Mouse (Mus musculus) liver, embryonic 14.5 days (tissue): Measurements from ENCODE around the gene Klhl10. TPM values are rescaled to one million over a fixed set of nuclear protein-coding genes. Genes with fewer than 3 reads are reported as not detected.
A peak's percentile ranks its signal among the peaks of the same experiment; 100 is the strongest.

ENCODE experiments used
- ATAC-seq: fragments of 200-750 bp; cut with Nextera tagmentation; 2 replicates; pipeline ENCODE4 v1.8.0; 2017; ENCODE audit warnings: moderate number of reproducible peaks, mild to moderate bottlenecking, moderate library complexity; ENCODE audit not compliant: insufficient read depth
- DNase-seq, 3 experiments: peaks; one replicate each; pipeline ENCODE4 v3.0.0-alpha.2; 2012 to 2013; ENCODE audit warnings: low read depth in 3 of 3, low spot score in 3 of 3
- H3K27ac ChIP-seq: fragments of 300-500 bp; sonication (generic); 2 replicates; pipeline ENCODE4 v1.5.1; 2014; ENCODE audit warnings: moderate library complexity, mild to moderate bottlenecking, control low read depth, inconsistent platforms
- H3K27me3 ChIP-seq: fragments of 300-500 bp; sonication (generic); 2 replicates; pipeline ENCODE4 v1.6.1; 2014; ENCODE audit warnings: mild to moderate bottlenecking, low read length, moderate library complexity; ENCODE audit not compliant: control insufficient read depth, insufficient read depth
- H3K36me3 ChIP-seq: fragments of 300-500 bp; sonication (generic); replicated peaks from 2 replicates; pipeline ENCODE4 v1.6.1; 2014; ENCODE audit warnings: low read depth; ENCODE audit not compliant: control insufficient read depth, insufficient read depth
- H3K4me1 ChIP-seq, 2 experiments: fragments of 200-500 bp in 1 of 2; fragments of 300-500 bp in 1 of 2; sonication (generic) in 1 of 2; replicated peaks; 2 replicates each; pipeline ENCODE4 v1.6.1; 2012 to 2014; ENCODE audit warnings: antibody characterized with exemption in 1 of 2, inconsistent platforms in 1 of 2, low read length in 1 of 2; ENCODE audit not compliant: control insufficient read depth in 2 of 2, insufficient read depth in 2 of 2
- H3K4me2 ChIP-seq: fragments of 300-500 bp; sonication (generic); 2 replicates; pipeline ENCODE4 v1.6.1; 2014; ENCODE audit warnings: low read depth, mild to moderate bottlenecking, control low read depth, moderate library complexity
- H3K4me3 ChIP-seq, 2 experiments: fragments of 200-500 bp in 1 of 2; fragments of 300-500 bp in 1 of 2; sonication (generic) in 1 of 2; 2 replicates each; pipeline ENCODE4 v1.5.1; 2012 to 2014; ENCODE audit warnings: low read depth in 2 of 2, low read length in 2 of 2, mild to moderate bottlenecking in 2 of 2, control low read depth in 1 of 2, inconsistent platforms in 1 of 2, moderate library complexity in 1 of 2; ENCODE audit not compliant: insufficient read depth in 1 of 2
- H3K9ac ChIP-seq: fragments of 300-500 bp; sonication (generic); replicated peaks from 2 replicates; pipeline ENCODE4 v1.6.1; 2014; ENCODE audit warnings: mild to moderate bottlenecking, control low read depth, moderate library complexity
- H3K9me3 ChIP-seq: fragments of 300-500 bp; sonication (generic); 2 replicates; pipeline ENCODE4 v1.6.1; 2016; ENCODE audit warnings: low read length, mixed read lengths; ENCODE audit not compliant: control insufficient read depth
- CTCF ChIP-seq: IDR thresholded peaks from 2 replicates; pipeline ENCODE4 v1.5.1; 2016; ENCODE audit warnings: antibody characterized with exemption, low read depth, control low read depth
- EP300 ChIP-seq: IDR thresholded peaks from 2 replicates; pipeline ENCODE4 v1.6.1; 2016; ENCODE audit warnings: antibody characterized with exemption, low read depth
- WGBS: fragments of 180-500 bp; shearing (Covaris S2); extraction: QIAGEN DNeasy Blood & Tissue Kit; methylation state at CpG from one replicate; pipeline ENCODE4 v1.1.7; 2014; ENCODE audit not compliant: insufficient replicate concordance; 5-methylcytosine and 5-hydroxymethylcytosine counted together
- polyA plus RNA-seq, 2 experiments: library from polyadenylated mRNA; depleted of rRNA in 1 of 2; stranded (reverse) in 1 of 2; unstranded in 1 of 2; fragments of >200 nt; fragmentation: Nextera tagmentation in 1 of 2; extraction: Ambion mirVana in 1 of 2; gene quantifications; 2 replicates each; pipeline versions ENCODE4 v1.2.1 to v1.2.3; 2012 to 2014

The Klhl10 gene
- polyA plus RNA-seq, 2 experiments: 0.15 to 0.16 TPM

DNA sequence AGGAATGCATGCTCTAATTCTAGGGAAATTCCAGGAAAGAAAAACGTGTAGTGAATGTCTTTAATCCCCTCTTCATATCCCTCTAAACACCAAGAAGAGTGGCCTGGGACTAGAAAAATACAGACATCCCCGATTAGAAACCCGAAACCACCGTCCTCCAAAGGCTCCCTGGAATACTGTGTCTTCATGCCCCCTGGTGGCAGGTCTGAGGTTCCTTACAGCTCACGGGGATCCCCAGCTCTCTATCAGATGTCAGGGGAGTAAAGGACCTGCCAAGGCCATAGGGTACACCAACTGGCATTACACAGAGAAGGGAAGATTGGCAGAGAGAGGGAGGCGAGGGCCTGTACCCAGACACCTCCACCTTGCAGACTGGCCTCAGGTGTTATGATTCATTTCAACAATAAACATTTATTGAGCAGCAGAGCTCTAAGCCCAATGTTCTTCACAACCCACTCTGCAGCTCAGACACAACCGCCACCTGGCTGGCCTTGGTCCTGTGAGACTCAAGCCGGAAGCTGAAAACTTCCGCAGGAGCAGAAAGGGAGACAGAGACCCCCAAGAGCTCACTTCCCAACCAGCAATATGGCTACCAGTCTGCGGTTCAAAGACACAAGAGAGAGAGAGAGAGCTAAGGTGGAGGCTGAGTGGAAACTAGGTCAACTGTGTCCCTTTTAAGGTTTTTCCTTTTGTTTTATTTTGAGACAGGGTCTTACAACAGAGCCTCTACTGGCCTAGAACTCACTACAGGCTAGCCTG is 33.5 kb upstream of the Klhl10 start:
- DNase-seq (no peak), ATAC-seq (no peak)
- Histone ChIP-seq H3K36me3 (no peaks in the 10 kb centered on the region), H3K9ac (no peak overlapping the region), H3K4me2 (no peak overlapping the region), H3K4me3 (no peak overlapping the region), H3K27me3 (peaks cover 3% of the 10 kb centered on the region; the same call in 1 of the 2 replicates), H3K27ac (no peak overlapping the region), H3K4me1 (peaks cover 0 to 3% of the 10 kb centered on the region in 2 experiments; a peak in 1 of 4 replicates), H3K9me3 (no peaks in the 10 kb centered on the region)
- 35% methylated on average over 10 of the region's 10 CpGs for WGBS
- TF ChIP-seq CTCF (peak; percentile 75), EP300 (no peak)

DNA sequence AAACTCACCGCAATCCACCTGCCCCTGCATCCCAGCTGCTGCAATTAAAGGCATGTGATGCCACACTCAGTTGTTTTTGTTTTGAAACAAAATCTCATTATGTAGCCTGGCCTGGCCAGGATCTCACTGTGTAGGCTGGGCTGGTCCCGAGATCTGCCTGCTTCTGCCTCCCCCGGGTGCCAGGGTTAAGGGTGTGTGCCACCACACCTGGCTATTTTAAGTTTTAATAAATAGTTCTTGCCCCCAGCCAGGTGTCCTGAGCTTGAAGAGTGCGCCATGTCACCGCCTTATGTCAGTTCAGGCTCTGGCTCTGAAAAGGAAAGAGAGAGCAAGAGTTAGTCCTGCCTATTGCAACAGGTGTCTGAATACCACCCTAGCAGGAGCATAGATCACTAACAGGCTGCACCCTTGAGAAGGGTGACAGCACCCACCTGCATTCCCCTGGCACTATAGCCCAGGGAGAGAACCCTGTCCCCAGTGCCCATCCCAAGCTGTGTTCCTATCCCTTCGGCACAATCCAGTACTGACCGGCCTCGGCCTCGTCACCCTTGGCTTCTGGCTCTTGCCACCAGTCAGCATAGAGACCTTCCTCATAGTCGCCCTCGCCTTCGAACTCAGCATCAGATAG is 32.8 kb upstream of the Klhl10 start:
- no peak for TF ChIP-seq EP300
- no peak for TF ChIP-seq CTCF
- Histone ChIP-seq H3K4me2 (no peak overlapping the region), H3K9me3 (no peaks in the 10 kb centered on the region), H3K4me1 (0 out of 4 replicates have a peak, but pooled peaks cover 0 to under 1% of the 10 kb centered on the region in 2 experiments), H3K27ac (no peak overlapping the region), H3K9ac (no peak overlapping the region), H3K36me3 (no peaks in the 10 kb centered on the region), H3K4me3 (no peak overlapping the region), H3K27me3 (peaks cover 9% of the 10 kb centered on the region)
- ATAC-seq (no peak), DNase-seq (no peak)
- WGBS: 72% methylated on average over 12 of the region's 12 CpGs

DNA sequence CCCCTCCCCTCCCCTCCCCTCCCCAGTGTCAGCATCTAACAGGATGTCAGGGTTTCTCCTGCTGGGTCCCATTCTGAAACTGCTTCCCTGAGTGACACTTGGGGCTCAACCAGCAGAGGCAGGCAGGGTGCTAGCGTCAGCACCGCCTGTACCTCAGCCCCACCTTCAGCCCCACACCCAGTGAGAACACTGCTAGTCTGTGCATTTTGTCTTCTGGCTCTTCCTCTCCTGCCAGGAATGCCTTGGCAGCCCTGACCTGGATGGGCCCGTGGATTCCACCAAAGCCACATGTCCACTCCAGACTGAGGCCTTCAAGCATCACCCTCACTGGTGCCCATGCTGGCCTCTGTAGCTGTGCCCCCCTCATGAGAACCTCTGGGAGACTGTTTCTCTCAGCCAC is 32.0 kb upstream of the Klhl10 start:
- WGBS: 60% methylated on average over 3 of the region's 3 CpGs
- Histone ChIP-seq H3K9ac (no peak overlapping the region), H3K4me1 (no peaks in the 10 kb centered on the region), H3K27me3 (peaks cover 16% of the 10 kb centered on the region), H3K36me3 (no peaks in the 10 kb centered on the region), H3K27ac (no peak overlapping the region), H3K4me2 (no peak overlapping the region), H3K4me3 (no peak overlapping the region), H3K9me3 (no peaks in the 10 kb centered on the region)
- ATAC-seq: no peak
- TF ChIP-seq EP300: no peak
- TF ChIP-seq CTCF: no peak
- DNase-seq: no peak

DNA sequence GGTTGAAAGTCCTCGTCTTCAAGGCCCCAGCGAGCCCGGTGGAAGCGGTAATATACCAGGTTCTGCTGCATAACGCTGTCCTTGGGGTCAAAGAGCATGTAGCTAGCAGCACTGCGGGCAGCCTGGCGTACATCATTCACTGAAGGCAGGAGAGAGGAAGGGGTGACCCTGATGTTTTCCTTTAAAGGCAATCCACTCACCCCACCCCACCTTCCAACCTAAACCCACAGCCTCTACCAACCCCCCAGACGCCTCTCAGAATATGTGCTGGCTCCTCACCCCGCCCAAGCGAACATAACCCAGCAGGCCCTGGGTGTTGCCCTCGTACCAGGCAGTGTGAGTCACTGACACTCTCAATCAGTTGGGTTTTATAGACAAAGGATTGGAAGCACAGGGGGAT is 30.0 kb upstream of the Klhl10 start:
- Histone ChIP-seq H3K27me3 (peaks cover 35% of the 10 kb centered on the region), H3K4me3 (no peak overlapping the region), H3K9ac (no peak overlapping the region), H3K27ac (no peak overlapping the region), H3K9me3 (no peaks in the 10 kb centered on the region), H3K4me1 (no peaks in the 10 kb centered on the region), H3K36me3 (no peaks in the 10 kb centered on the region), H3K4me2 (no peak overlapping the region)
- TF ChIP-seq EP300 (no peak), CTCF (no peak)
- ATAC-seq (no peak), DNase-seq (no peak)
- 48% methylated on average over 11 of the region's 11 CpGs for WGBS

DNA sequence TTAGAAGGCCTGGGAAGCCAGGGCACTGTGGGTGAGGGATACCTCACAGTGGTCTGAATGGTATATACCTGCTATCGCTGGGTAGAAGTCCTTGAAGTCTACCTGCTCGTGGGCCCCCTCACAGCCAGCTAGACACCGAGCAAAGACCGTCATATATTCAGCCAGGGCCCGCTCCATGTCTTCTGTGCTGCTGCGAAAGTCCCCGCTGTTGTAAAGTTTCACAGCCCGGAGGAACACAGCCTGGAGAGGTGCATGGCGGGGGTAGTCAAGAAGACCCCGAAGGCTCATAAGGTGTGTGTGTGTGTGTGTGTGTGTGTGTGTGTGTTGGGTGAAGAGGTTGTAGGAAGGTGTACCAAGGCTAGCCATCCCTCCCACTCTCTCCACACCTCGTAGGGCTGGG is 28.2 kb upstream of the Klhl10 start:
- H3K27me3 ChIP-seq: peaks cover 35% of the 10 kb centered on the region
- DNase-seq (no peak), ATAC-seq (no peak)
- peak overlapping the region; percentile 36; the same call in 1 of the 2 replicates for H3K4me2 ChIP-seq
- no peaks in the 10 kb centered on the region for H3K9me3 ChIP-seq
- WGBS: 72% methylated on average over 11 of the region's 11 CpGs
- no peaks in the 10 kb centered on the region for H3K36me3 ChIP-seq
- TF ChIP-seq CTCF (no peak), EP300 (no peak)
- no peak overlapping the region for H3K9ac ChIP-seq
- no peaks in the 10 kb centered on the region for H3K4me1 ChIP-seq
- no peak overlapping the region for H3K27ac ChIP-seq
- peak overlapping the region; percentile 31 to 36; a peak in 3 of 4 replicates for H3K4me3 ChIP-seq
